Mouse (Mus musculus) layer of hippocampus, adult 8-10 months (tissue): ENCODE measurements at regions not wholly inside any gene's neighbourhood (a gene's known extent, or its start where the extent isn't known, plus 50 kb on each side); places are given as distances from the start of the nearest gene placed in this dataset.

Experiments used
- DNase-seq, 2 experiments: peaks; one replicate each; pipeline ENCODE4 v3.0.0; 2022; ENCODE audit warnings: low spot score in 2 of 2

DNA sequence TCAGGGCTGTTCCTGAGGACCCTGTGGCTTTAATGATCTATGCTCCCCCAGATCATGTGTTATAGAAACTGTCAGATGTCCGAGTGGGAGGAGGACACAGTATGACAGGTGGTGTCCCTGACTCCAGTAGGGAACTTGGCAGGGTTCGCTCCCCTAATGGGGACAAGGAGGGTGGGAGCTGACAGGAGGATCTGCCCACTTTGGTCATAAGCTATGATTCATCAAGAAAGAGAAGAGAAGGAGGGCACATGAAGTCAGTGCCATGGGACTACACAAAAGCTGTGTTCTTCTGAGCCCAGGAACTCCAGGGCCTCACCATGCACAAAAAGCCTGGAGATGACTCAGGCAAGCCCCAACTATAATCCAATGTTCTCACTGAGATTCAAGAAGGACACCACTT, 162.2 kb upstream of the Brinp1 start:
- peak; percentile 17 to 46 for DNase-seq

DNA sequence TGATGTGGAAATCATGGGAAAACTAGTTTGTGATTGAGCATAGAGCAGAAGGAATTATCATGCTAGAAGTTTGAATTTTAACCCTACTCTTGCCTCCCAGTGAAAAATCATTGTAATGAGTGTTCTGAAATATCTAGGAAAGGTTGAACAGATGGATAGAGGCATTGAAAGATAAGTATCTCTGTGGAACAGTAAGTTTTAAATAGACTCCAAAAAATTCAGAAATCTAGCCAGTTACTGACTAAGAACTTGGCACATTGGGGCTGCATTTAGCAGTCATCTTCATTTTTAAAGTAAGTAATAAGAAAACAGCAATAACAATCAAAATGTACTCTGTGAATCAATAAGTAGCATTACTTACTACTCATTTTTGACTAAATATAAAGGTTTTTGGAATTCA, 151.0 kb upstream of the Brinp1 start:
- no peak for DNase-seq

DNA sequence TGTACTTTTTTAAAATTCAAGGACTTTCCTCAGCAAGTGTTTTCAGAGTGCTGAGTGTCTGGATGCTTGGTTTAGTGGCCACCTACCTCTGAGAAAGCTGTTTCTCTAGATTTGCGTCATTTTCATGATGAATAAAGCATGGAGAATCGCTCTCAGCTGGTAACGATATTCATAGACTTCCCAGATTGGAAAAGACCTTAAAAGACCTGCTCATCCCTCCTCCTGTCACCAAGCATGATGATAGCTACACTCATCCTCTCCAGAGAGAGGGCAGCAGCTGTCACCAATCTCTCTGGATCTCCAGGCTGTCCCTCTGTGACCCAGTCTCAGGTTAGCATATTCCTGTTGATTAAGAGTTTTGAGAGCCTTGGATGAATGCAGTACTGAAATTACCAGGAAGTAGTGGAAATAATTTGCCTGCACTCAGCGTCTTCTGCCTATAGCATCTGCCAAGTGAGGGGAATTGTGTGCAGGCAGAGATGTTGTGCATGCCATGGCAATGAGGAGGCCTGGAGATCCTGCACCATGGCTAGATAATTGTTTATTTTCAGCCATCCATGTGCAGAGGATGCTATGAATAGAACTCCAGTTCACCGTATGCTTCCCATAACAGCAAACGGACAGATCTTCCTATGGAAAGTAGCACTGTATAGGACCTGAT, 141.7 kb upstream of the Brinp1 start:
- peak in 1 of 2 experiments; percentile 5 for DNase-seq

DNA sequence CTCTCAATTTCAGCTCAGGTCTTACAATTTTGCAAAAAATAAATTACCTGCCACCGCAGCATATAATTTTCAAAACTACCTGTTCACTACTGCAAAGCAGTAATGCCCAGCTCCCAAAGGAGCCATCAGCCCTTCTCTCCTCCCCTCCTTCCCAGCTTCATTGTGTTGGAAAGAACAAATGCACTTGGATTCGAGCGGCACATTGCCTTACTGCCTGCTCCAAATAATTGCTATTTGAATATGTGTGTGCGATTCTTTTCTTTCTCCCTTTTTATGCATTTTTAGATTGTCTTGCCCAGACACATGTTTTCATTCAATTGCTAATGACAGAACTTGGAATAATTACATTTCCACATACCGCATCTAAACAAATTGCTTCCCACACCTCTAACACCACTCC, 123.9 kb upstream of the Brinp1 start:
- DNase-seq: no peak

DNA sequence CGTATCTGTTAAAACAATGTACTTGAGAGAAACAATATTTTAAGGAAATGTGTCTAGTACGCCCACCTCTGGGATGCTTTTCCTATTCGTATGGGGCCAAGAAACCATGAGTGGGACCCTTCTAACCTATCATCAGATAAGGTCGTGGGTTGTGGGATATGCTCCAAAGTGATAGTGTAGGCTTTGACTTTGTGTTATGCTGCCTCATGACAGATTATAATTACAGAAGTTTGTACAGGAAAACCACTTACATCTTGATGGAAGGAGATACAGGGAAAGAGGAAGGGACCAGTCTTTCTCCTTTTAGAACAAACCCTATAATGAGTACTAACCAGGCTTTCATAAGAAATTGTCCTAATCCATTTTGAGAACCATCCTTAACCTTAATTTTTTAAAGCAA, 123.1 kb upstream of the Brinp1 start:
- DNase-seq: no peak

DNA sequence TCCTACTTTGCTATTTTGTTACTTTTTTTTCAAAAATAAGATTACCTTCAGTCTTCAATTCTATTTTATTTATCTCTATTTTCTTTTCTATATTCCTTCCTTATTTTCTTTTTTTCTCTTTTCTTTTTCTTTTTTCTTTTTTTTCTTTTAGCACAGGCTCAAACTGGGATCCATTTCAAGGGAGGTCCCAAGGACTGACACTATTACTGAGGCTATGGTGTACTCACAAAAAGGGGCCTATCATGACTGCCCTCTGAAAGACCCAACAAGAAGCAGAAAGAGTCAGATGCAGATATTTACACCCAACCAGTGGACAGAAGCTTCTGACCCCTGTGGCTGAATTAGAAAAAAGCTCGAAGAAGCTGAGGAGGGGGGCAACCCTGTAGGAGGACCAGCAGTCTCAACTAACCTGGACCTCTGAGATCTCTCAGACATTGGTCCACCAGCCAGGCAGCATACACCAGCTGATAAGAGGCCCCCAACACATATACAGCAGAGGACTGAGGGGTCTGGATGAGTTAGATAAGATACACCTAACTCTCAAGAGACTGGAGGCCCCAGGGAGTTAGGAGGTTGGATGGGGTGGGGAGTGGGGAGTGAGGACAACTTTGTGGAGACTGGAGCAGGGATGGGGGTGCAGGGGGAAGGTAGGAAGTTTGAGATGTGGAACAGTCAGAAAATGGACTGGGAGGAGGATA, 85.6 kb upstream of the Brinp1 start:
- no peak for DNase-seq

DNA sequence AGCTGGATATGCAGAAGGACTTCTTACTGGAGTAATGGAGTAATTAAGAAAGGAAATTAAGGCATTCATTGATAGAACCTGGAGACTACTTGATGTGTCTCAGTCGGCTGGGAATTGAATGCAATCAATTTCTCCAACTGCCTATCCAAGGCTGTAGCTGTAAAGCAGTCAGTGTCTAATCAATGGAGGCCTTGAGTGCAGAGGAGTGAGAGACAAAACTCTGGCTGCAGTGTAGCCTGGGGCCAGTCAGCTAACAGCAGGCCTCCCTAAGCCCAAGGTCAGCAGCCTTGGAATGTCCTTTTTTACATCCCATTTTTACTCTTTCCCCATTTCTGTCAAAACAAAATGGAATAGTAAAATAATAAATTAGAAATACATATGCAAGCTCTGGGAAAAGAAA, 80.0 kb upstream of the Brinp1 start:
- no peak for DNase-seq

DNA sequence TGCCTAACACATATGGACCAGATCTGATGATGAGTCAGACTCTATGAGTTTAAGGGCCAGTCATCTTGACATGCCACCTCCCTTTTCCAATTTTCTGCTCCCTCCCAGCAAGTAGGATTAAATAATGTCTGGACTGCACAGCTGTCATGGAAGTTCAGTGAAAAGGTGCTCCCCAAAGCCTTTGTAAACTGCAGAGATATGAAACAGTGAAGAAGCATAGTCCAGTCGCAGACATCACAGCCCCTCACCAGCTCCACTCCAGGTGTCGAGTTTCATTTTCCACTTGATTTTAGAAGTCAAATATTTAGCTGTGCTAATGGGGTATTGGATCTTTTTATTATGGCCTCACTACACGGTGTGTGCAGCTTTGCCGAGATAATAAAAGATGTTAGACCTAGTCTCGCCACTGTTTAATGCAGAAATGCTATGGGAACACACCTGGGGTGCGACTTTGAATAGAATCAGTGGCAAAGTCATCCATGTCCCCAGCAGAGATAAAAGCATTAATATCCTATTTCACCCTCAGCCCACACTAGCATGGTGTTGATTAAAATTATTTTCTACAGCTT, 66.0 kb upstream of the Brinp1 start:
- no peak for DNase-seq

DNA sequence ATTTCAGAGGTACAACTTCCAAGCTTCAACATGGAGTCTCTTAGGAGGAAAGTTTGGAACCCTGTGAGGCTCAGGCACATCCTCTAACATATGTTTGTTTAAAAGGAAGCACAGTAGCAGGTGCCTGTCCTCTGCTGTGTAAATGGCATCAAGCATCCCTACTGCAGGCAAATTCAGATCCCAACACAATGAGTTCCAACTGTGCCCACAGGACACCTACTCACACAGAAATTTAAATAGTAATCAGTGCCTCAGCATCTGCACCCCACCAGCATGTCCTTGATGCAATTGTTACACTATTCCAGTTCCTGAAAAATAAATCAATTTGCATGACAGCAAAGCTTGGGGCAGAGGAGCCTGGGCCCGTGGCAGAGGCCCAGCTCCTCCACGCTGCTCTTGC, 61.2 kb upstream of the Brinp1 start:
- DNase-seq: peak; percentile 65 to 79
